Mouse (Mus musculus): Measurements from ENCODE around the gene Gm8369. TPM values are rescaled to one million over a fixed set of nuclear protein-coding genes. Genes with fewer than 3 reads are reported as not detected.
"Not testable (repeated sequence)": the region's sequence is repeated elsewhere in the genome, so short reads cannot be mapped to it uniquely, and the experiment has no call there.

Gm8369 gene
- polyA plus RNA-seq, 1 experiment from 2014 or later: not detected

GRCm38 (mm10) chr19:11517373-11517772, 31.6 kb downstream of the Gm8369 start:
- 31% methylated on average over 1 of the region's 1 CpGs for WGBS
- H3K9me3 ChIP-seq; H3K4me3 ChIP-seq; H3K9ac ChIP-seq; H3K4me1 ChIP-seq; H3K4me2 ChIP-seq; H3K27ac ChIP-seq; H3K27me3 ChIP-seq; ATAC-seq (ENCODE audit: insufficient number of reproducible peaks, low FRiP score, low TSS enrichment, low read depth); H3K36me3 ChIP-seq: not testable (repeated sequence)

GRCm38 (mm10) chr19:11518356-11518755, 32.6 kb downstream of the Gm8369 start:
- WGBS: 76% methylated on average over 2 of the region's 2 CpGs
- not testable (repeated sequence) for H3K9ac ChIP-seq; H3K4me1 ChIP-seq; H3K4me2 ChIP-seq; ATAC-seq (ENCODE audit: insufficient number of reproducible peaks, low FRiP score, low TSS enrichment, low read depth); H3K27ac ChIP-seq; H3K4me3 ChIP-seq; H3K27me3 ChIP-seq; H3K9me3 ChIP-seq; H3K36me3 ChIP-seq

GRCm38 (mm10) chr19:11520146-11520545, 34.4 kb downstream of the Gm8369 start:
- no peak overlapping the region for H3K27ac ChIP-seq
- WGBS: 89% methylated on average over 3 of the region's 3 CpGs
- H3K4me3 ChIP-seq: no peak overlapping the region
- H3K27me3 ChIP-seq: no peaks in the 10 kb centered on the region
- H3K4me1 ChIP-seq: no peaks in the 10 kb centered on the region
- no peak overlapping the region for H3K9ac ChIP-seq
- H3K4me2 ChIP-seq: no peak overlapping the region
- no peaks in the 10 kb centered on the region for H3K9me3 ChIP-seq
- H3K36me3 ChIP-seq: no peaks in the 10 kb centered on the region
- no peak for ATAC-seq (ENCODE audit: insufficient number of reproducible peaks, low FRiP score, low TSS enrichment, low read depth)

- WGBS: 83% methylated on average over 1 of the region's 1 CpGs
- H3K36me3 ChIP-seq: no peaks in the 10 kb centered on the region
- H3K4me2 ChIP-seq: no peak overlapping the region
- ATAC-seq (ENCODE audit: insufficient number of reproducible peaks, low FRiP score, low TSS enrichment, low read depth): no peak
- H3K4me1 ChIP-seq: no peaks in the 10 kb centered on the region
- no peaks in the 10 kb centered on the region for H3K27me3 ChIP-seq
- no peak overlapping the region for H3K27ac ChIP-seq
- no peaks in the 10 kb centered on the region for H3K9me3 ChIP-seq
- H3K9ac ChIP-seq: no peak overlapping the region
- no peak overlapping the region for H3K4me3 ChIP-seq
Measured at GRCm38 (mm10) chr19:11533421-11533820, 47.7 kb downstream of the Gm8369 start.

GRCm38 (mm10) chr19:11533888-11534445, 48.2 kb downstream of the Gm8369 start:
- 51% methylated on average over 2 of the region's 2 CpGs for WGBS

GRCm38 (mm10) chr19:11536593-11536992, 50.9 kb downstream of the Gm8369 start, which contains the start of gene Ms4a4d:
Gene Ms4a4d, plus strand, starts transcription at chr19:11536801.
- no peaks in the 10 kb centered on the region for H3K4me1 ChIP-seq
- no peaks in the 10 kb centered on the region for H3K9me3 ChIP-seq
- no peaks in the 10 kb centered on the region for H3K36me3 ChIP-seq
- ATAC-seq (ENCODE audit: insufficient number of reproducible peaks, low FRiP score, low TSS enrichment, low read depth): no peak
- no peak within 1 kb of the TSS for H3K9ac ChIP-seq
- no peak within 1 kb of the TSS for H3K27ac ChIP-seq
- H3K4me2 ChIP-seq: no peak within 1 kb of the TSS
- no peak within 1 kb of the TSS for H3K4me3 ChIP-seq
- no peaks in the 10 kb centered on the region for H3K27me3 ChIP-seq
- WGBS: 15% methylated on average over 7 of the region's 7 CpGs

More at GRCm38 (mm10) chr19:11533888-11534445, 48.2 kb downstream of the Gm8369 start:
- H3K4me2 ChIP-seq: no peak overlapping the region
- H3K9me3 ChIP-seq: no peaks in the 10 kb centered on the region
- no peak overlapping the region for H3K4me3 ChIP-seq
- no peak for ATAC-seq (ENCODE audit: insufficient number of reproducible peaks, low FRiP score, low TSS enrichment, low read depth)
- no peaks in the 10 kb centered on the region for H3K27me3 ChIP-seq
- H3K27ac ChIP-seq: no peak overlapping the region
- no peak overlapping the region for H3K9ac ChIP-seq
- H3K36me3 ChIP-seq: no peaks in the 10 kb centered on the region
- no peaks in the 10 kb centered on the region for H3K4me1 ChIP-seq

- 22% methylated on average over 2 of the region's 2 CpGs for WGBS
- no peaks in the 10 kb centered on the region for H3K9me3 ChIP-seq
- H3K9ac ChIP-seq: no peak overlapping the region
- H3K4me1 ChIP-seq: no peaks in the 10 kb centered on the region
- ATAC-seq (ENCODE audit: insufficient number of reproducible peaks, low FRiP score, low TSS enrichment, low read depth): no peak
- H3K36me3 ChIP-seq: no peaks in the 10 kb centered on the region
- no peak overlapping the region for H3K4me3 ChIP-seq
- H3K4me2 ChIP-seq: no peak overlapping the region
- no peak overlapping the region for H3K27ac ChIP-seq
- no peaks in the 10 kb centered on the region for H3K27me3 ChIP-seq
Measured at GRCm38 (mm10) chr19:11537336-11537735, 51.6 kb downstream of the Gm8369 start.

GRCm38 (mm10) chr19:11540166-11540821, 54.6 kb downstream of the Gm8369 start:
- H3K27me3 ChIP-seq; ATAC-seq (ENCODE audit: insufficient number of reproducible peaks, low FRiP score, low TSS enrichment, low read depth); H3K9me3 ChIP-seq; H3K9ac ChIP-seq; H3K4me1 ChIP-seq; H3K36me3 ChIP-seq; H3K27ac ChIP-seq; H3K4me3 ChIP-seq; H3K4me2 ChIP-seq: not testable (repeated sequence)
- WGBS: 83% methylated on average over 1 of the region's 1 CpGs

GRCm38 (mm10) chr19:11544383-11544782, 58.6 kb downstream of the Gm8369 start:
- not testable (repeated sequence) for H3K4me2 ChIP-seq; H3K4me1 ChIP-seq; H3K27me3 ChIP-seq; H3K27ac ChIP-seq; H3K4me3 ChIP-seq; ATAC-seq (ENCODE audit: insufficient number of reproducible peaks, low FRiP score, low TSS enrichment, low read depth); H3K9ac ChIP-seq; H3K9me3 ChIP-seq; H3K36me3 ChIP-seq
- WGBS: 83% methylated on average over 2 of the region's 2 CpGs

GRCm38 (mm10) chr19:11547911-11548310, 62.2 kb downstream of the Gm8369 start:
- no peaks in the 10 kb centered on the region for H3K4me1 ChIP-seq
- no peaks in the 10 kb centered on the region for H3K27me3 ChIP-seq
- no peak for ATAC-seq (ENCODE audit: insufficient number of reproducible peaks, low FRiP score, low TSS enrichment, low read depth)
- no peak overlapping the region for H3K4me3 ChIP-seq
- no peak overlapping the region for H3K9ac ChIP-seq
- no peak overlapping the region for H3K27ac ChIP-seq
- H3K9me3 ChIP-seq: no peaks in the 10 kb centered on the region
- H3K4me2 ChIP-seq: no peak overlapping the region
- H3K36me3 ChIP-seq: no peaks in the 10 kb centered on the region

GRCm38 (mm10) chr19:11554726-11555125, 69.0 kb downstream of the Gm8369 start:
- no peak for ATAC-seq (ENCODE audit: insufficient number of reproducible peaks, low FRiP score, low TSS enrichment, low read depth)
- no peak overlapping the region for H3K4me2 ChIP-seq
- no peaks in the 10 kb centered on the region for H3K4me1 ChIP-seq
- H3K27me3 ChIP-seq: no peaks in the 10 kb centered on the region
- no peaks in the 10 kb centered on the region for H3K9me3 ChIP-seq
- H3K27ac ChIP-seq: no peak overlapping the region
- H3K36me3 ChIP-seq: no peaks in the 10 kb centered on the region
- no peak overlapping the region for H3K9ac ChIP-seq
- whole genome bisulfite sequencing: 85% methylated on average over 5 of the region's 5 CpGs
- no peak overlapping the region for H3K4me3 ChIP-seq

- H3K36me3 ChIP-seq; H3K27ac ChIP-seq; H3K9me3 ChIP-seq; H3K4me2 ChIP-seq; ATAC-seq (ENCODE audit: insufficient number of reproducible peaks, low FRiP score, low TSS enrichment, low read depth); H3K9ac ChIP-seq; H3K4me3 ChIP-seq; H3K27me3 ChIP-seq; H3K4me1 ChIP-seq: not testable (repeated sequence)
Measured at GRCm38 (mm10) chr19:11559560-11559959, 73.8 kb downstream of the Gm8369 start.

All from limb, embryonic 15.5 days (tissue).